Mouse (Mus musculus): ENCODE data around the gene B4galt5.

The B4galt5 gene

GRCm38 (mm10) chr2:167331432-167331921, 17.5 kb downstream of the B4galt5 start:
- no peak for DNase-seq (ENCODE audit: low spot score)

GRCm38 (mm10) chr2:167330581-167330980, 18.4 kb downstream of the B4galt5 start:
- DNase-seq (ENCODE audit: low spot score), result no peak

GRCm38 (mm10) chr2:167329478-167330262, 19.3 kb downstream of the B4galt5 start:
- DNase-seq (ENCODE audit: low spot score), result no peak

GRCm38 (mm10) chr2:167328340-167328739, 20.6 kb downstream of the B4galt5 start:
- DNase-seq (ENCODE audit: low spot score), result no peak

GRCm38 (mm10) chr2:167326582-167326981, 22.4 kb downstream of the B4galt5 start:
- DNase-seq (ENCODE audit: low spot score), result no peak

- DNase-seq (ENCODE audit: low spot score), result no peak
Observed at GRCm38 (mm10) chr2:167324151-167324930, 24.6 kb downstream of the B4galt5 start.

GRCm38 (mm10) chr2:167323116-167323515, 25.9 kb downstream of the B4galt5 start:
- no peak for DNase-seq (ENCODE audit: low spot score)

GRCm38 (mm10) chr2:167321372-167321771, 27.6 kb downstream of the B4galt5 start:
- no peak for DNase-seq (ENCODE audit: low spot score)

- no peak for DNase-seq (ENCODE audit: low spot score)
Observed at GRCm38 (mm10) chr2:167318981-167319380, 30.0 kb downstream of the B4galt5 start.

GRCm38 (mm10) chr2:167316724-167317187, 32.2 kb downstream of the B4galt5 start:
- DNase-seq (ENCODE audit: low spot score), result no peak

- no peak for DNase-seq (ENCODE audit: low spot score)
Observed at GRCm38 (mm10) chr2:167314491-167314890, 34.5 kb downstream of the B4galt5 start.

- peak; percentile 31 for DNase-seq (ENCODE audit: low spot score)
Observed at GRCm38 (mm10) chr2:167313501-167314326, 35.3 kb downstream of the B4galt5 start.

- DNase-seq (ENCODE audit: low spot score), result no peak
Observed at GRCm38 (mm10) chr2:167310121-167310520, 38.9 kb downstream of the B4galt5 start.

GRCm38 (mm10) chr2:167309286-167309685, 39.7 kb downstream of the B4galt5 start:
- DNase-seq (ENCODE audit: low spot score), result no peak

GRCm38 (mm10) chr2:167307716-167308115, 41.3 kb downstream of the B4galt5 start:
- no peak for DNase-seq (ENCODE audit: low spot score)

GRCm38 (mm10) chr2:167306626-167307541, 42.1 kb downstream of the B4galt5 start:
- no peak for DNase-seq (ENCODE audit: low spot score)

- DNase-seq (ENCODE audit: low spot score), result no peak
Observed at GRCm38 (mm10) chr2:167306273-167306594, 42.7 kb downstream of the B4galt5 start.

GRCm38 (mm10) chr2:167305382-167306272, 43.4 kb downstream of the B4galt5 start:
- no peak for DNase-seq (ENCODE audit: low spot score)

- DNase-seq (ENCODE audit: low spot score), result no peak
Observed at GRCm38 (mm10) chr2:167304651-167305381, 44.2 kb downstream of the B4galt5 start.

Measured in urinary bladder, postnatal 25 days (tissue).